Mouse (Mus musculus) heart, embryonic 12.5 days (tissue): Measurements from ENCODE around the gene Ppp1r12b. TPM values are rescaled to one million over a fixed set of nuclear protein-coding genes. Genes with fewer than 3 reads are reported as not detected.

Source experiments
- ATAC-seq: fragments of 200-750 bp; cut with Nextera tagmentation; 2 replicates; pipeline ENCODE4 v1.8.0; 2017; ENCODE audit warnings: moderate TSS enrichment, moderate library complexity; ENCODE audit not compliant: insufficient number of reproducible peaks, low FRiP score
- H3K27ac ChIP-seq: fragments of 300-500 bp; sonication (generic); 2 replicates; pipeline ENCODE4 v1.5.1; 2016; ENCODE audit warnings: mild to moderate bottlenecking, moderate library complexity; ENCODE audit not compliant: poor library complexity, severe bottlenecking
- H3K27me3 ChIP-seq: fragments of 300-500 bp; sonication (generic); replicated peaks from 2 replicates; pipeline ENCODE4 v1.6.1; 2016; ENCODE audit warnings: mild to moderate bottlenecking, moderate library complexity
- H3K36me3 ChIP-seq: fragments of 300-500 bp; sonication (generic); 2 replicates; pipeline ENCODE4 v1.6.1; 2016; ENCODE audit warnings: mild to moderate bottlenecking, moderate library complexity
- H3K4me1 ChIP-seq: fragments of 300-500 bp; sonication (generic); replicated peaks from 2 replicates; pipeline ENCODE4 v1.6.1; 2016; ENCODE audit warnings: mild to moderate bottlenecking
- H3K4me2 ChIP-seq: fragments of 300-500 bp; sonication (generic); 2 replicates; pipeline ENCODE4 v1.6.1; 2016; ENCODE audit warnings: mild to moderate bottlenecking, moderate library complexity
- H3K4me3 ChIP-seq: fragments of 300-500 bp; sonication (generic); 2 replicates; pipeline ENCODE4 v1.5.1; 2016; ENCODE audit warnings: mild to moderate bottlenecking
- H3K9ac ChIP-seq: fragments of 300-500 bp; sonication (generic); 2 replicates; pipeline ENCODE4 v1.6.1; 2016; ENCODE audit warnings: mild to moderate bottlenecking, moderate library complexity
- H3K9me3 ChIP-seq: fragments of 300-500 bp; sonication (generic); replicated peaks from 2 replicates; pipeline ENCODE4 v1.6.1; 2016; ENCODE audit warnings: mild to moderate bottlenecking, moderate library complexity
- WGBS: fragments of 180-500 bp; shearing (Covaris S2); methylation state at CpG from one replicate; pipeline ENCODE4 v1.1.7; 2016; 5-methylcytosine and 5-hydroxymethylcytosine counted together
- polyA plus RNA-seq: library from polyadenylated mRNA; unstranded; fragments of >200 nt; fragmentation: Nextera tagmentation; extraction: Ambion mirVana; gene quantifications from 2 replicates; pipeline ENCODE4 v1.2.1, GENCODE M21; 2016

Ppp1r12b gene
- polyA plus RNA-seq, 1 experiment from 2014 or later, result 29.6 TPM

- Histone ChIP-seq H3K4me1 (peaks cover 41% of the 10 kb centered on the region), H3K4me3 (no peak overlapping the region), H3K36me3 (no peaks in the 10 kb centered on the region), H3K27me3 (peaks cover 8% of the 10 kb centered on the region; the same call in 1 of the 2 replicates), H3K9ac (no peak overlapping the region), H3K4me2 (peak overlapping the region; percentile 49), H3K9me3 (no peaks in the 10 kb centered on the region), H3K27ac (no peak overlapping the region)
- 16% methylated on average over 23 of the region's 23 CpGs for WGBS
- ATAC-seq, result peak; percentile 54; the same call in 1 of the 2 replicates
Measured at GRCm38 (mm10) chr1:134747236-134748174, 208.2 kb downstream of the Ppp1r12b start.

GRCm38 (mm10) chr1:134745648-134746047, 210.1 kb downstream of the Ppp1r12b start:
- Histone ChIP-seq H3K9ac (no peak overlapping the region), H3K36me3 (no peaks in the 10 kb centered on the region), H3K4me1 (peaks cover 35% of the 10 kb centered on the region), H3K9me3 (no peaks in the 10 kb centered on the region), H3K27me3 (peaks cover 8% of the 10 kb centered on the region; the same call in 1 of the 2 replicates), H3K4me2 (no peak overlapping the region), H3K4me3 (no peak overlapping the region), H3K27ac (no peak overlapping the region)
- no peak for ATAC-seq
- 50% methylated on average over 5 of the region's 6 CpGs for WGBS

GRCm38 (mm10) chr1:134741946-134742661, 213.6 kb downstream of the Ppp1r12b start:
- H3K9ac ChIP-seq, result no peak overlapping the region
- WGBS, result 57% methylated on average over 7 of the region's 7 CpGs
- H3K27me3 ChIP-seq, result peaks cover 8% of the 10 kb centered on the region
- no peaks in the 10 kb centered on the region for H3K36me3 ChIP-seq
- H3K4me3 ChIP-seq, result no peak overlapping the region
- peak; percentile 88 for ATAC-seq
- H3K27ac ChIP-seq, result no peak overlapping the region
- peaks cover 9% of the 10 kb centered on the region for H3K4me1 ChIP-seq
- H3K4me2 ChIP-seq, result no peak overlapping the region
- no peaks in the 10 kb centered on the region for H3K9me3 ChIP-seq

GRCm38 (mm10) chr1:134741433-134741832, 214.3 kb downstream of the Ppp1r12b start:
- no peak overlapping the region; the same call in 1 of the 2 replicates for H3K4me2 ChIP-seq
- H3K4me3 ChIP-seq, result no peak overlapping the region
- no peak overlapping the region for H3K9ac ChIP-seq
- no peak for ATAC-seq
- H3K36me3 ChIP-seq, result no peaks in the 10 kb centered on the region
- H3K4me1 ChIP-seq, result peaks cover 13% of the 10 kb centered on the region; the same call in 1 of the 2 replicates
- H3K9me3 ChIP-seq, result no peaks in the 10 kb centered on the region
- peaks cover 8% of the 10 kb centered on the region for H3K27me3 ChIP-seq
- 69% methylated on average over 6 of the region's 6 CpGs for WGBS
- H3K27ac ChIP-seq, result no peak overlapping the region

DNA sequence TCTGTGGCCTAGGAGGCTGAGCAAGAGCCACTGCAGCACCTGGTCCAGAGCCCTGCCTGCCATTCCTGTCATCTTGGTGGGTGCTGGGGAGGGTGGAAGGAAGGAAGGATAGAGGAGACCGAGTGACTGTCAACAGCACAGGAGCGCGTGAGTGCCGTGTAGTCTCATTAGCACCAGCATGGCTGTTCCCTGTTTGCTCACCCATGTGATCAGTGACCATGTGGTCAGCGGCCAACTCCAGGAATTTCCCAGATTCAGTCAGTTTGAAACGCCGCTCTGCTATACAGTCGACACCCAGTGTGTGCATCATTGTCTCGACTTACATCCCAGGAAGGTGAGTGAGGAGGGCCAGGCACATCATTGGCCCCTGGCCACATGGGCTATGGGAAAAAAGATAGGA, 218.3 kb downstream of the Ppp1r12b start:
- 63% methylated on average over 9 of the region's 9 CpGs for WGBS
- Histone ChIP-seq H3K36me3 (no peaks in the 10 kb centered on the region), H3K4me2 (no peak overlapping the region), H3K4me1 (peaks cover 6% of the 10 kb centered on the region; the same call in 1 of the 2 replicates), H3K9me3 (0 out of 2 replicates have a peak, but pooled peaks cover 4% of the 10 kb centered on the region), H3K27ac (no peak overlapping the region), H3K4me3 (no peak overlapping the region), H3K27me3 (peaks cover 10% of the 10 kb centered on the region), H3K9ac (no peak overlapping the region)
- ATAC-seq, result no peak

- H3K27ac ChIP-seq, result no peak overlapping the region
- 86% methylated on average over 5 of the region's 5 CpGs for WGBS
- H3K4me2 ChIP-seq, result no peak overlapping the region
Measured at GRCm38 (mm10) chr1:134733659-134734058, 222.1 kb downstream of the Ppp1r12b start.

GRCm38 (mm10) chr1:134727256-134727655, 228.5 kb downstream of the Ppp1r12b start:
- Histone ChIP-seq H3K36me3 (no peaks in the 10 kb centered on the region), H3K4me3 (no peak overlapping the region), H3K27me3 (peaks cover 24% of the 10 kb centered on the region), H3K27ac (no peak overlapping the region), H3K9ac (no peak overlapping the region), H3K4me1 (0 out of 2 replicates have a peak, but pooled peaks cover 7% of the 10 kb centered on the region), H3K9me3 (no peaks in the 10 kb centered on the region), H3K4me2 (no peak overlapping the region)
- no peak for ATAC-seq
- WGBS, result 67% methylated on average over 8 of the region's 8 CpGs

More at GRCm38 (mm10) chr1:134733659-134734058, 222.1 kb downstream of the Ppp1r12b start:
- H3K9ac ChIP-seq, result no peak overlapping the region
- 0 out of 2 replicates have a peak, but pooled peaks cover 6% of the 10 kb centered on the region for H3K9me3 ChIP-seq
- no peaks in the 10 kb centered on the region for H3K36me3 ChIP-seq
- H3K27me3 ChIP-seq, result peaks cover 17% of the 10 kb centered on the region
- H3K4me3 ChIP-seq, result no peak overlapping the region
- peaks cover 5% of the 10 kb centered on the region; the same call in 1 of the 2 replicates for H3K4me1 ChIP-seq
- no peak for ATAC-seq

- Histone ChIP-seq H3K4me2 (no peak overlapping the region), H3K4me3 (no peak overlapping the region), H3K9me3 (no peaks in the 10 kb centered on the region), H3K4me1 (0 out of 2 replicates have a peak, but pooled peaks cover 7% of the 10 kb centered on the region), H3K36me3 (no peaks in the 10 kb centered on the region), H3K9ac (no peak overlapping the region), H3K27me3 (peaks cover 31% of the 10 kb centered on the region), H3K27ac (no peak overlapping the region)
- no peak for ATAC-seq
- 85% methylated on average over 7 of the region's 7 CpGs for WGBS
Measured at GRCm38 (mm10) chr1:134726480-134726879, 229.3 kb downstream of the Ppp1r12b start.

GRCm38 (mm10) chr1:134725276-134725675, 230.5 kb downstream of the Ppp1r12b start:
- Histone ChIP-seq H3K36me3 (no peaks in the 10 kb centered on the region), H3K4me3 (no peak overlapping the region), H3K9me3 (no peaks in the 10 kb centered on the region), H3K4me1 (0 out of 2 replicates have a peak, but pooled peaks cover 7% of the 10 kb centered on the region), H3K27me3 (peaks cover 39% of the 10 kb centered on the region), H3K27ac (no peak overlapping the region), H3K4me2 (no peak overlapping the region), H3K9ac (no peak overlapping the region)
- ATAC-seq, result peak; percentile 33; the same call in 1 of the 2 replicates
- WGBS, result 41% methylated on average over 5 of the region's 5 CpGs

- 81% methylated on average over 7 of the region's 7 CpGs for WGBS
- no peak for ATAC-seq
- Histone ChIP-seq H3K4me3 (no peak overlapping the region), H3K9me3 (no peaks in the 10 kb centered on the region), H3K27ac (no peak overlapping the region), H3K36me3 (no peaks in the 10 kb centered on the region), H3K4me1 (peaks cover 10% of the 10 kb centered on the region; the same call in 1 of the 2 replicates), H3K9ac (no peak overlapping the region), H3K27me3 (peaks cover 42% of the 10 kb centered on the region), H3K4me2 (no peak overlapping the region)
Measured at GRCm38 (mm10) chr1:134722891-134723290, 232.9 kb downstream of the Ppp1r12b start.

DNA sequence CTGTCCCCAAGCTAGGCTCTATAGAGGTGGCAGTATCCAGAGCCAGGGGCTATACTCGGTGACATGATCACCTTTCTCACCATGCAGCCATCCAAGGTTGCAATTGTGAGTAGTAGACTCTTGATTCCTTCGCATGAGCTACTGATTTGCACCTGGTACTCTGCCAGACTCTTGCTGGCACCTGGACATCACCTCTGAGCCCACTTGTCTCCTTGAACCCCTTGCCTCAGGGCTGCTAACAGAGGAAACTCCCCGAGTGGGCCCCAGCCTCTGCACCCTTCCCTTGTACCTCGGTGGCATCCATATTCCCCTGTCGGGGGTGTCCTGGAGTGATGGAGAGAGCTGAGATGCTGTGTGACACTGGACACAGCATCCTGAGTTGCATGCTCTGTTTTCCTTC, 234.3 kb downstream of the Ppp1r12b start:
- WGBS, result 82% methylated on average over 5 of the region's 5 CpGs
- H3K27me3 ChIP-seq, result peaks cover 41% of the 10 kb centered on the region
- H3K4me1 ChIP-seq, result peaks cover 3% of the 10 kb centered on the region; the same call in 1 of the 2 replicates
- no peak overlapping the region for H3K4me2 ChIP-seq
- no peak overlapping the region for H3K27ac ChIP-seq
- H3K36me3 ChIP-seq, result no peaks in the 10 kb centered on the region
- H3K4me3 ChIP-seq, result no peak overlapping the region
- no peak overlapping the region for H3K9ac ChIP-seq
- H3K9me3 ChIP-seq, result no peaks in the 10 kb centered on the region
- no peak for ATAC-seq
